Comparison of ENCODE assay signal across 8 mouse cellular contexts in the genomic region with DNA sequence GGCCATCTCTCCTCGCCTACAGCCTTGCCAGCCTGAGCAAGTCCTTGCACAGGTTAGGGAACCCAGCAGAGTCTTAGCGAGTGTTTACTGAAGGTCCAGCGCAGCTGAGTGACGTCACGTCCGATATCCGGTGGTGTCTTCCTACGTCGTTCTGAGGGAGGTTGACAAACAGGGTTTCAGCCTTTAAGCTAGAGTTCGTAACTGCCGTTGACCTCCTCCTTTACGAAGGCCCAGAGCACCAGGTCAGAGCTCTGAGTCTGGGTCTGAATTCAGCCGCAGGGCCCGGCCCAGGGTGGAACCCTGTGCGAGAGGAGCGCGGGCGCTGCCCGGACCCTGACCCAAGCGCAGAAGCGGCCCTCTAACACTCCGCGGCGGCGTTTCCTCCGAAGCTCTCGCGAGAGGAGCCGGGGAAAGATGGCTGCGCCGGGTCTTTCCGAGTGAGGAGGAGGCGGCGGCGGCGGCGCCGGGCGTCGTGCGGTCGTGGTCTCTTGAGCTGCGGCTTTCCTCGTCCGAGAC. TPM values are rescaled to one million over a fixed set of nuclear protein-coding genes. Genes with fewer than 3 reads are reported as not detected.
DNase-seq lines count a peak whose midpoint lies in the region; ATAC-seq and TF ChIP-seq lines count a peak whose summit lies in the region.

Ankrd13c (plus strand) TSS at position 397 of the 516 bp plus-strand sequence.

- POLR2A ChIA-PET in Patski (lab: Charles Lee), result interaction anchor here (0.6 to 2.1 kb wide), 11 partner anchors 9 to 90 kb away, joined by 3 to 6 read pairs (median 3); partner anchors contain the start of genes Cth, Lrrc40 and Srsf11

- CTCF ChIA-PET in Patski (lab: Charles Lee), result interaction anchor here (0.9 to 1.3 kb wide), 5 partner anchors 13 to 97 kb away, joined by 3 to 4 read pairs (median 3); partner anchors contain the start of genes Lrrc40 and Srsf11

- H3K36me3 ChIP-seq in hindbrain, embryonic 13.5 days, result no peaks in the 10 kb centered on the region

- peak within 1 kb of the TSS; percentile 99 for H3K4me3 ChIP-seq in hindbrain, embryonic 13.5 days

- DNase-seq in Patski (ENCODE audit: low read depth, low spot score), result peak; percentile 97
- peak; percentile 94 to 95 for DNase-seq in cerebellum, postnatal 14 days
- DNase-seq in frontal cortex, postnatal 14 days (ENCODE audit: low spot score in 2 of 2), result peak; percentile 85 to 89
- DNase-seq in layer of hippocampus, postnatal 25 days (ENCODE audit: extremely low spot score in 1 of 2, low spot score in 1 of 2), result peak; percentile 81 to 93
- peak; percentile 92 for DNase-seq in lung, postnatal 25 days (ENCODE audit: low spot score)
- peak; percentile 92 for DNase-seq in retina, embryonic 14.5 days (ENCODE audit: low spot score)
- DNase-seq in thymus, postnatal 4 days, result peak; percentile 93

- under 1% methylated on average over 45 of the region's 45 CpGs for WGBS in hindbrain, embryonic 13.5 days

- H3K27ac ChIP-seq in hindbrain, embryonic 13.5 days, result peak within 1 kb of the TSS; percentile 99

- in situ Hi-C loops in Patski (cut with MboI; ENCODE audit: low pct_unique_long_range_greater_than_20kb), result no loop called here

- peak within 1 kb of the TSS; percentile 97 for H3K4me2 ChIP-seq in hindbrain, embryonic 13.5 days

- no peaks in the 10 kb centered on the region for H3K27me3 ChIP-seq in Patski
- peaks cover 4% of the 10 kb centered on the region for H3K27me3 ChIP-seq in hindbrain, embryonic 13.5 days

- H3K9me3 ChIP-seq in hindbrain, embryonic 13.5 days, result no peaks in the 10 kb centered on the region

- peak within 1 kb of the TSS; percentile 99 for H3K9ac ChIP-seq in hindbrain, embryonic 13.5 days

- H3K4me1 ChIP-seq in hindbrain, embryonic 13.5 days (replicated peaks), result peaks cover 38% of the 10 kb centered on the region

- ATAC-seq in Patski, result peak; percentile 95
- ATAC-seq in hindbrain, embryonic 13.5 days (ENCODE audit: low FRiP score), result peak; percentile 99

- TF ChIP-seq CTCF in Patski (IDR thresholded peaks at IDR 0.05), result no peak

RNA-seq across cellular contexts. Expression of gene Ankrd13c, which starts in this region (rescaled TPM):
- polyA plus RNA-seq in Patski (2021), result 90.6 TPM
- 22.9 and 23.0 TPM in 2 replicates for polyA plus RNA-seq in hindbrain, embryonic 13.5 days (2015; fragmentation: Nextera tagmentation; extraction: Ambion mirVana)
- total RNA-seq in layer of hippocampus, postnatal 25 days (2021), result 100 to 1,000 TPM; 102 to 109 TPM

Comparison
In these comparisons a context has a peak if more than half of its experiments do, and no peak if none do; other contexts are left out.
1. Peak in every context shown above with its lines: DNase-seq, ATAC-seq, H3K4me3 ChIP-seq and H3K27ac ChIP-seq.